Mouse (Mus musculus) cortical plate, adult 2 months (tissue): ENCODE measurements around the gene Aqp5. TPM values are rescaled to one million over a fixed set of nuclear protein-coding genes. Genes with fewer than 3 reads are reported as not detected.

Experiments
- H3K27ac ChIP-seq: fragments of 200-500 bp; 2 replicates; pipeline ENCODE4 v1.5.1; 2012; ENCODE audit warnings: low read length, control low read depth, inconsistent platforms; ENCODE audit not compliant: insufficient read depth
- H3K4me1 ChIP-seq: fragments of 200-500 bp; 2 replicates; pipeline ENCODE4 v1.6.1; 2011; ENCODE audit warnings: low read length; ENCODE audit not compliant: control insufficient read depth, insufficient read depth
- H3K4me3 ChIP-seq: fragments of 200-500 bp; 2 replicates; pipeline ENCODE4 v1.5.1; 2011; ENCODE audit warnings: mild to moderate bottlenecking, low read length, control low read depth; ENCODE audit not compliant: insufficient read depth
- CTCF ChIP-seq: fragments of 200-500 bp; IDR thresholded peaks from 2 replicates; pipeline ENCODE4 v1.5.1; 2011; ENCODE audit warnings: mild to moderate bottlenecking, control low read depth, low read length; ENCODE audit not compliant: insufficient read depth; ENCODE audit errors: extremely low read depth
- POLR2A ChIP-seq: fragments of 200-500 bp; IDR thresholded peaks from 2 replicates; pipeline ENCODE4 v1.6.1; 2011; ENCODE audit warnings: mild to moderate bottlenecking, low read length, control low read depth; ENCODE audit not compliant: insufficient read depth; ENCODE audit errors: extremely low read depth
- polyA plus RNA-seq: library from polyadenylated mRNA; depleted of rRNA; stranded (reverse); fragments of >200 nt; gene quantifications from 2 replicates; pipeline ENCODE4 v1.2.3, GENCODE M21; 2012

The Aqp5 gene
- polyA plus RNA-seq, 1 experiment = 0.58 TPM

DNA sequence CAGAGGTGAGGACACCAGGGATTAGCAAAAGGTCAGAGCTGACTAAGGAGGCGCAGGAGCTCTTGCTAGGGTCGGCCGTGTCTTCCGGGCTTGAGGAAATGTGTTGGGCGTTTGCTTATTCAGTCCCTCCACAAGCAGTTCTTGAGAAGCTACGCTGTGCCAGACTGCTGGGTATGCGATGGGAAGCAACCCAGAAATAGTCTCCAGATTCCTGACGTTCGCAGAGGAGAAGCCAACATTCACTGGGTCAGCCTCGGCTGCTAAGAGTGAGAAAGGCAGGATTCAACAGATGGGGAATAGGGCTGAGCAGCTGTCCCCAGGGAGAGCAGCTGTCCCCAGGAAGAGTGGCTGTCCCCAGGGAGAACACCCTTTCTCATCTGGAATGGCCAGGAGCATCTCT is 21.5 kb upstream of the Aqp5 start:
- no peaks in the 10 kb centered on the region for H3K4me1 ChIP-seq
- H3K4me3 ChIP-seq = no peak overlapping the region
- TF ChIP-seq CTCF (no peak), POLR2A (no peak)
- no peak overlapping the region for H3K27ac ChIP-seq

DNA sequence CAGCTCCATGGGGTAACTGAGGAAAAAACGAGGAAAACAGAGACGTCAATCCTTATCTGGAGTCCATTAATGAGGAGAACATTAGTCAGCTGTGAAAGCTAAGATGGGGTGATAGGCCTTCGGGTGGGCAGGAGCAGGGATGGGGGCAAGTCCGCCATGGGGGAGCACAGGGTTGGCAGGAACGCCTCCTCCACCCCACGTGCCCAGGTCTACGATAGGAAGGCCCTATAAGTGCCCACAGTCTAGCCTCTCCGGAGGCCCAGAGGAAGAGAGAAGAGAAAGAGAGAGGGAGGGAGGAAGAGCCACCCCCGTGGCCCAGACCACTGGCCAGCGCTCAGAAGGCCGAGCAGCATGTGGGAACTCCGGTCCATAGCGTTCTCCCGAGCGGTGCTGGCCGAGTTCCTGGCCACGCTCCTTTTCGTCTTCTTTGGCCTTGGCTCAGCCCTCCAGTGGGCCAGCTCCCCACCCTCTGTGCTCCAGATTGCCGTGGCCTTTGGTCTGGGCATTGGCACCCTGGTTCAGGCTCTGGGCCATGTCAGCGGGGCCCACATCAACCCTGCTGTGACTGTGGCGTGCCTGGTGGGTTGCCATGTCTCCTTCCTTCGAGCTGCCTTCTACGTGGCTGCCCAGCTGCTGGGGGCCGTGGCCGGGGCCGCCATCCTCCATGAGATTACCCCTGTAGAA is 11.6 kb upstream of the Aqp5 start, which contains the start of gene Aqp2:
Gene Aqp2, plus strand, starts transcription at position 254 of the 684 bp plus-strand sequence.
- no peak within 1 kb of the TSS for H3K27ac ChIP-seq
- no peak within 1 kb of the TSS for H3K4me3 ChIP-seq
- H3K4me1 ChIP-seq = no peaks in the 10 kb centered on the region; the same call in 1 of the 2 replicates
- TF ChIP-seq CTCF = no peak
- no peak for TF ChIP-seq POLR2A

DNA sequence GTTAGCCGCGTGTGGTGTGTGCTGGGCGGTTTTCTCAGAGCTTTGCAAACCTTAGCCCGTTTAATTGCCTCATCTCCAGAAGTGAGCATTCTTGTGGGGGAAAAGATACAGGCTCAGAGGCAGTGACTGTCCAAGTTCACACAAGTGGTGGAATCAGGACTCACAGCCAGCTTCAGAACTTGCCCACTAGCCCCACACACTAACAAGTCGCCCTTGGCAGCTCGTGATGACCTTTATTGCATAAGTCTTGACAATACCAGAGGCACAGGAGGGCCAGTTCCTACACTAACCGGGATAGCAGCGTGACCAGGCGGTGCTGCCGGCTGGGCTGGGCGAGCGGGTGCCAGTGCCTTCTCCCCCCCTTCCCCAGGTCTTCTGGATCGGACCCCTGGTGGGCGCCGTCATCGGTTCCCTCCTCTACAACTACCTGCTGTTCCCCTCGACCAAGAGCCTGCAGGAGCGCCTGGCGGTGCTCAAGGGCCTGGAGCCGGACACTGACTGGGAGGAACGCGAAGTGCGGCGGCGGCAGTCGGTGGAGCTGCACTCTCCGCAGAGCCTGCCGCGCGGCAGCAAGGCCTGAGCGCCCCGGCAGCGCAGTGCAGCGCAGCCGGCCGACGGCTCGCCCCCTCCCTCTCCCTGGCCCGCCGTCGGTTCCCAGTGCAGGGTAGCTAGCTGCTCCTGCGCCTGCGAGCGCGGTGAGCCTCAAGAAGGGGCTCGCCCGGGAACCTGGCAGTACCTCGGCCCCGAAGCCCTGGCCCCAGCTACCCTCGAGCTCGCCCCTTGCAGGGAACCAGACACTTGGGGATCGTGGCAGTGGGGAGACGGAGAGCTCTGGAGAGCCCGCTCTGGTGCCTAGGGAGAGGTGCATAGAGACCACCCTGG is 6.9 kb upstream of the Aqp5 start:
- Histone ChIP-seq H3K27ac (no peak overlapping the region), H3K4me3 (no peak overlapping the region), H3K4me1 (no peaks in the 10 kb centered on the region; the same call in 1 of the 2 replicates)
- TF ChIP-seq POLR2A (no peak), CTCF (no peak)

DNA sequence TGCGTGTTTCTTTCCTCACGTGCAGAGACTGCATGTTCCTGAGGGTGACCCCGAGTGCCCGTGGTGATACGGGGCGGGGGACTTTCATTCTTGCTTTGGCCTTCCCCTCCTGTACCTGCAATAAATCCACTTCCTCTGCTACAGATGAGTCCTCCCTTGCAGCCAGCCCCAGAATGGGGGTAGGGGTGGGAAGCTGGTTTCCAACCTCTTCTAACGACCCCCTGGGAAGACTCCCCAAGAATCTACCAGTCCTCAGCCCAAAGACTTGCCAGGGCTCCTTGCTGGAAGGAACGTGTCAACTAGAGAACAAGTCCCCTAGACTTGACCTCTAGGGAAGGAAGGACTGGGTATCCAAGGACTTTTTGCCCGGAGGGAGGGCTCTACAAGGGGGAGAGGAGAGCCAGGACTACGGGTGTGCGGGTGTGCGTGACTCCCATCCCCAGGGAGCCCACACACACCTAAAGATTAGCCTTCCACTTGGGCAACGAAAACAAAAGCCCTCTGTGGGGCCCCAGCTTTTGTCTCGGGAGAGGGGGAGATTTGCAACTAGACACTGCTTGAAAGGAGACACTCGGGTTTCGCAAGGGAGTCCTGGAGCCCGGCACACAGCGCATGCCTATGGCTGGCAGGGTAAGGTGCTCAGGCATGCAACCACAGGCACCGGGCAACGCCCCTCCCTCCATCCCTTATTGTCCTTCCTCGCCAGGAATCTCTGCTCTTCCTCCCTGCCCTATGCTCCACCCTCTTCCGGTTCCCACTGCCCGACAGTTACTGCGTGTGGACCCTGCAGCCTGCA is 6.0 kb upstream of the Aqp5 start:
- no peak overlapping the region for H3K27ac ChIP-seq
- TF ChIP-seq POLR2A (no peak), CTCF (no peak)
- no peak overlapping the region for H3K4me3 ChIP-seq
- no peaks in the 10 kb centered on the region; the same call in 1 of the 2 replicates for H3K4me1 ChIP-seq

DNA sequence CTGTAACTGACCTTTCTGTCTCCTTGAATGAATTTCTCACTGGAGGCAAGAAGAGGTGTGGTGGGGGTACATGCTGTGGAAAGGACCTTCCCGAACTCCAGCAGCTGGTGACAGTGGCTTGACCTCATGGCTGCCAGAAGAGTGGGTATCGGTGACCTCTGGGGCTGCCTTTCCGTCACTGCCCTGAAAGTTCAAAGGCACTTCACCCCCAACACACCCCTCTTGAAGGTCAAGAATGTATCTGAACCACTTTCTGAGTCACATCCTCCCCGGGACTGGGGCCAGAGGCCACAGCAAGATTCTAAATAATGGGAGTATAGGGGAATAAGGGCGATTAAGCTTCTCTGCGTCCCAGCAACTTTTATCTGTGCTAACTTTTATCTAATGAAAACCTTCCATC is 4.8 kb upstream of the Aqp5 start:
- Histone ChIP-seq H3K4me3 (no peak overlapping the region), H3K27ac (no peak overlapping the region), H3K4me1 (no peaks in the 10 kb centered on the region; the same call in 1 of the 2 replicates)
- TF ChIP-seq POLR2A = no peak
- TF ChIP-seq CTCF = no peak

DNA sequence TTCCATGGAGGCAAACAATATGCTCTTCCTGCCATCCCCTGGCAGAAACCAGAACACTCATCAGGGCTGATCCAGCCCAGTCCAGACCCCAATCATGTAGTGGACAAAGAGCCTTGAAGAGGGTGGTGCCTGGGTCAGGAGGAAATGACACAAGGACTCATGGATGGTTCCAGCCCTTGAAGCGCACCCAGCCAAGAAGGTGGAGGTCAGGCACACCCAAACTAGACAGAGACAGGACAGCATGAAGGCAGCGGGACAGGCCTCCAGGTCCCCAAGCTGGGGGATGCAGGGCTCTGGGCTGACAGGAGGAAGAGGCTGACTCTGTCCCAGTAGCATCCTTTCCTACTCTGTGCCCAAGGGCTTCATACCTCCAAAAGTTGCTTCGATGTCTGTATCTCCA is 4.1 kb upstream of the Aqp5 start:
- H3K4me3 ChIP-seq = no peak overlapping the region
- TF ChIP-seq POLR2A = no peak
- no peak for TF ChIP-seq CTCF
- H3K27ac ChIP-seq = no peak overlapping the region
- no peaks in the 10 kb centered on the region; the same call in 1 of the 2 replicates for H3K4me1 ChIP-seq

DNA sequence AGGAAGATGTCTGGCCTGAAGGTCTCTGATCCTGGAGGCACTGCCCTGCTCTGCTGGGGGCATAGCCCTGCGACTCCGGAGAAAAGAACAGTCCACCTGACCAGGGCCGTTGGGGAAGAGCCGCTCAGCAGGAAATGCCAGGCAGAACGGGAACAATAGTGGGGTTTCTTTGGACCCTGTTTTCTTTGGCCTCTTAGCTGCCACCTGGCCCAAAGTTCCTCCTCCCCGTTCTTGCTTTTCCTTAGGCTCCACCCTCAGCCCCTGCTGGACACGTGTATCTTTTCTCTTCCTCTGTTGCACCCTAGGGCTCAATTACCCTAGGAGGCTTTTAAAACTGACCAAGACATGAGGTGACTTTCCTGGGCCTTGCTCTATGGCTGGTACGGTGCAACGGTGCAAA is 1.3 kb upstream of the Aqp5 start:
- H3K27ac ChIP-seq = no peak overlapping the region
- H3K4me3 ChIP-seq = no peak overlapping the region
- H3K4me1 ChIP-seq = no peaks in the 10 kb centered on the region
- no peak for TF ChIP-seq POLR2A
- TF ChIP-seq CTCF = no peak

DNA sequence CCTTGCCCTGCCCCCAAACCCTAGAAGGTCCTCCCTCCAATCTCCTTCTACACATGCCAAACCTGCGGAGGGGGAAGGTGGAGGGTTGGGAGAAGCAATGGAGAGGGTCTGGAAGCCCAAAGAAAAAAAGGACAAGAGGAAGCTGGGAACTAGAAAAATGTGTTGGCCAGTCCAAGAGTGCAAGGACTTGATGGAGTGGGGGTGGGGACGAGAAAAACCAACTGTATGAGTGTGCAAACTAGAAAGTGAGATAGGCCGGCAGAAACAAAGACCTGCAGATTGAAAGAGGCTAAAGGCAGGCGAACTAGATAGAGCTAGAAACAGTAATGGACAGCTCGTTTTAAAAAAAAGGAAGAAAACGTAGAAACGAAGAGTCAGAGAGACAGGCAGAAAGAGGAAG is 878 bp upstream of the Aqp5 start:
- Histone ChIP-seq H3K27ac (no peak overlapping the region), H3K4me1 (no peaks in the 10 kb centered on the region), H3K4me3 (no peak overlapping the region)
- TF ChIP-seq POLR2A = no peak
- TF ChIP-seq CTCF = no peak

DNA sequence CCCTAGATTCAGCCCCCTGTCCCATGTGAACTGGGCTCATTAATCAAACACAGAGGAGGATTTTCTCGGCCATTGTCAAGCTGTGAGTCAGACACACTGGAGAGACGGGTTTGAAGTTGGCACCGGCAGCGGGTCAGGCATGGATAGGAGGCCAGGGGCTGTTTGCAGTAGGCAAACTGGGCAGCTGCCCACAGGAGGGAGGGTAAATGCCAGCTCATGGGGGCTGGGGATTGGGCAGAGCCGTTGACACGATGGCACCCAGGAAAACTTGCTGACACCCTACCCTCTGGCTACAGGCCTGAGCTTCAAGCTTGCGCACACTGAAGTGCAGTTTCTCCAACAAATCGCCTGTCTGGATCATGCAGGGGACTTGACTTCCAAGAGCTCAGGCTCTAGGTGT is 1.6 kb downstream of the Aqp5 start:
- TF ChIP-seq CTCF (no peak), POLR2A (no peak)
- Histone ChIP-seq H3K4me3 (no peak overlapping the region), H3K4me1 (no peaks in the 10 kb centered on the region), H3K27ac (no peak overlapping the region)
